Mouse (Mus musculus): ENCODE measurements at regions not wholly inside any gene's neighbourhood (a gene's known extent, or its start where the extent isn't known, plus 50 kb on each side); places are given as distances from the start of the nearest gene placed in this dataset.

GRCm38 (mm10) chr3:66646251-66646650 is 334.9 kb upstream of the Rsrc1 start:
- no peak overlapping the region for H3K4me2 ChIP-seq
- no peaks in the 10 kb centered on the region for H3K9me3 ChIP-seq (replicated peaks)
- no peaks in the 10 kb centered on the region for H3K27me3 ChIP-seq (replicated peaks)
- no peak overlapping the region for H3K9ac ChIP-seq (replicated peaks)
- no peaks in the 10 kb centered on the region for H3K36me3 ChIP-seq
- no peak overlapping the region for H3K4me3 ChIP-seq (replicated peaks)
- H3K27ac ChIP-seq (replicated peaks) = no peak overlapping the region
- peaks cover 12% of the 10 kb centered on the region; the same call in 1 of the 2 replicates for H3K4me1 ChIP-seq
- 47% methylated on average over 4 of the region's 4 CpGs for WGBS
- ATAC-seq (ENCODE audit: low FRiP score) = no peak

GRCm38 (mm10) chr3:66649271-66649670 is 331.9 kb upstream of the Rsrc1 start:
- Histone ChIP-seq H3K4me1 (peaks cover 12% of the 10 kb centered on the region; the same call in 1 of the 2 replicates), H3K4me3 (replicated peaks) (no peak overlapping the region), H3K36me3 (no peaks in the 10 kb centered on the region), H3K27me3 (replicated peaks) (no peaks in the 10 kb centered on the region), H3K4me2 (no peak overlapping the region), H3K27ac (replicated peaks) (no peak overlapping the region), H3K9me3 (replicated peaks) (no peaks in the 10 kb centered on the region), H3K9ac (replicated peaks) (no peak overlapping the region)
- no peak for ATAC-seq (ENCODE audit: low FRiP score)
- WGBS = 90% methylated on average over 4 of the region's 4 CpGs

GRCm38 (mm10) chr3:66650076-66650748 is 331.0 kb upstream of the Rsrc1 start:
- Histone ChIP-seq H3K9me3 (replicated peaks) (no peaks in the 10 kb centered on the region), H3K27me3 (replicated peaks) (no peaks in the 10 kb centered on the region), H3K4me3 (replicated peaks) (no peak overlapping the region), H3K4me1 (peaks cover 10% of the 10 kb centered on the region; the same call in 1 of the 2 replicates), H3K36me3 (no peaks in the 10 kb centered on the region), H3K4me2 (peak overlapping the region; percentile 48), H3K27ac (replicated peaks) (no peak overlapping the region), H3K9ac (replicated peaks) (no peak overlapping the region)
- 71% methylated on average over 15 of the region's 15 CpGs for WGBS
- peak; percentile 52; the same call in 1 of the 2 replicates for ATAC-seq (ENCODE audit: low FRiP score)

- H3K9me3 ChIP-seq (replicated peaks) = no peaks in the 10 kb centered on the region
- WGBS = 38% methylated on average over 16 of the region's 16 CpGs
- no peak overlapping the region for H3K9ac ChIP-seq (replicated peaks)
- H3K4me2 ChIP-seq = peak overlapping the region; percentile 48
- no peaks in the 10 kb centered on the region for H3K27me3 ChIP-seq (replicated peaks)
- ATAC-seq (ENCODE audit: low FRiP score) = peak; percentile 65; the same call in 1 of the 2 replicates
- H3K4me1 ChIP-seq = peaks cover 10% of the 10 kb centered on the region; the same call in 1 of the 2 replicates
- H3K36me3 ChIP-seq = no peaks in the 10 kb centered on the region
- H3K27ac ChIP-seq (replicated peaks) = no peak overlapping the region
- H3K4me3 ChIP-seq (replicated peaks) = no peak overlapping the region
These were observed 330.3 kb upstream of the Rsrc1 start for GRCm38 (mm10) chr3:66650749-66651472.

GRCm38 (mm10) chr3:66652139-66652846 is 328.9 kb upstream of the Rsrc1 start:
- H3K36me3 ChIP-seq = no peaks in the 10 kb centered on the region
- ATAC-seq (ENCODE audit: low FRiP score) = no peak
- no peak overlapping the region for H3K9ac ChIP-seq (replicated peaks)
- WGBS = 95% methylated on average over 7 of the region's 7 CpGs
- no peak overlapping the region for H3K4me3 ChIP-seq (replicated peaks)
- H3K4me1 ChIP-seq = peaks cover 10% of the 10 kb centered on the region; the same call in 1 of the 2 replicates
- no peaks in the 10 kb centered on the region for H3K9me3 ChIP-seq (replicated peaks)
- no peak overlapping the region for H3K4me2 ChIP-seq
- H3K27me3 ChIP-seq (replicated peaks) = no peaks in the 10 kb centered on the region
- no peak overlapping the region for H3K27ac ChIP-seq (replicated peaks)

GRCm38 (mm10) chr3:66653961-66654360 is 327.2 kb upstream of the Rsrc1 start:
- H3K4me1 ChIP-seq = peaks cover 10% of the 10 kb centered on the region; the same call in 1 of the 2 replicates
- WGBS = 87% methylated on average over 2 of the region's 2 CpGs
- no peak overlapping the region for H3K9ac ChIP-seq (replicated peaks)
- H3K4me2 ChIP-seq = no peak overlapping the region
- no peaks in the 10 kb centered on the region for H3K9me3 ChIP-seq (replicated peaks)
- H3K4me3 ChIP-seq (replicated peaks) = no peak overlapping the region
- no peak overlapping the region for H3K27ac ChIP-seq (replicated peaks)
- no peak for ATAC-seq (ENCODE audit: low FRiP score)
- H3K27me3 ChIP-seq (replicated peaks) = no peaks in the 10 kb centered on the region
- H3K36me3 ChIP-seq = no peaks in the 10 kb centered on the region

- Histone ChIP-seq H3K27me3 (replicated peaks) (no peaks in the 10 kb centered on the region), H3K4me2 (no peak overlapping the region), H3K4me3 (replicated peaks) (no peak overlapping the region), H3K9ac (replicated peaks) (no peak overlapping the region), H3K9me3 (replicated peaks) (no peaks in the 10 kb centered on the region), H3K36me3 (no peaks in the 10 kb centered on the region), H3K4me1 (peaks cover 10% of the 10 kb centered on the region; the same call in 1 of the 2 replicates), H3K27ac (replicated peaks) (no peak overlapping the region)
- ATAC-seq (ENCODE audit: low FRiP score) = no peak
- 71% methylated on average over 1 of the region's 1 CpGs for WGBS
These were observed 326.3 kb upstream of the Rsrc1 start for GRCm38 (mm10) chr3:66654860-66655259.

GRCm38 (mm10) chr3:66656458-66656857 is 324.7 kb upstream of the Rsrc1 start:
- Histone ChIP-seq H3K9me3 (replicated peaks) (no peaks in the 10 kb centered on the region), H3K4me2 (no peak overlapping the region), H3K27ac (replicated peaks) (no peak overlapping the region), H3K36me3 (no peaks in the 10 kb centered on the region), H3K4me1 (no peaks in the 10 kb centered on the region), H3K4me3 (replicated peaks) (no peak overlapping the region), H3K9ac (replicated peaks) (no peak overlapping the region), H3K27me3 (replicated peaks) (no peaks in the 10 kb centered on the region)
- no peak for ATAC-seq (ENCODE audit: low FRiP score)
- 93% methylated on average over 5 of the region's 5 CpGs for WGBS

- ATAC-seq (ENCODE audit: low FRiP score) = no peak
- no peaks in the 10 kb centered on the region for H3K27me3 ChIP-seq (replicated peaks)
- H3K9ac ChIP-seq (replicated peaks) = no peak overlapping the region
- H3K4me3 ChIP-seq (replicated peaks) = no peak overlapping the region
- H3K4me1 ChIP-seq = no peaks in the 10 kb centered on the region
- H3K27ac ChIP-seq (replicated peaks) = no peak overlapping the region
- no peaks in the 10 kb centered on the region for H3K36me3 ChIP-seq
- no peak overlapping the region for H3K4me2 ChIP-seq
- WGBS = 84% methylated on average over 5 of the region's 5 CpGs
- no peaks in the 10 kb centered on the region for H3K9me3 ChIP-seq (replicated peaks)
These were observed 320.6 kb upstream of the Rsrc1 start for GRCm38 (mm10) chr3:66660555-66660954.

- Histone ChIP-seq H3K9me3 (replicated peaks) (no peaks in the 10 kb centered on the region), H3K27me3 (replicated peaks) (no peaks in the 10 kb centered on the region), H3K36me3 (no peaks in the 10 kb centered on the region), H3K4me1 (no peaks in the 10 kb centered on the region), H3K9ac (replicated peaks) (no peak overlapping the region), H3K27ac (replicated peaks) (no peak overlapping the region), H3K4me2 (no peak overlapping the region), H3K4me3 (replicated peaks) (no peak overlapping the region)
- WGBS = 68% methylated on average over 8 of the region's 8 CpGs
- no peak for ATAC-seq (ENCODE audit: low FRiP score)
These were observed 319.2 kb upstream of the Rsrc1 start for GRCm38 (mm10) chr3:66661826-66662618.

GRCm38 (mm10) chr3:66683589-66684286 is 297.5 kb upstream of the Rsrc1 start:
- no peak overlapping the region for H3K9ac ChIP-seq (replicated peaks)
- H3K9me3 ChIP-seq (replicated peaks) = no peaks in the 10 kb centered on the region; the same call in 1 of the 2 replicates
- no peaks in the 10 kb centered on the region for H3K27me3 ChIP-seq (replicated peaks)
- WGBS = 27% methylated on average over 8 of the region's 8 CpGs
- peaks cover 10% of the 10 kb centered on the region for H3K4me1 ChIP-seq
- H3K4me2 ChIP-seq = no peak overlapping the region
- no peak; the same call in 1 of the 2 replicates for ATAC-seq (ENCODE audit: low FRiP score)
- H3K27ac ChIP-seq (replicated peaks) = no peak overlapping the region
- H3K36me3 ChIP-seq = no peaks in the 10 kb centered on the region
- no peak overlapping the region for H3K4me3 ChIP-seq (replicated peaks)
